Mouse (Mus musculus) lung, embryonic 14.5 days (tissue): ENCODE results near the gene Tmco3. TPM values are rescaled to one million over a fixed set of nuclear protein-coding genes. Genes with fewer than 3 reads are reported as not detected.

Experiments
- ATAC-seq: fragments of 200-750 bp; cut with Nextera tagmentation; 2 replicates; pipeline ENCODE4 v1.8.0; 2017; ENCODE audit warnings: mild to moderate bottlenecking, moderate TSS enrichment, moderate library complexity; ENCODE audit not compliant: insufficient read depth
- DNase-seq: peaks from one replicate; pipeline ENCODE4 v3.0.0-alpha.2; 2015
- H3K27ac ChIP-seq: fragments of 300-500 bp; sonication (generic); 2 replicates; pipeline ENCODE4 v1.5.1; 2014; ENCODE audit warnings: low read depth, mild to moderate bottlenecking, moderate library complexity
- H3K27me3 ChIP-seq: fragments of 300-500 bp; sonication (generic); 2 replicates; pipeline ENCODE4 v1.6.1; 2014; ENCODE audit warnings: low read length, control low read depth; ENCODE audit not compliant: insufficient read depth
- H3K36me3 ChIP-seq: fragments of 300-500 bp; sonication (generic); 2 replicates; pipeline ENCODE4 v1.6.1; 2014; ENCODE audit warnings: control low read depth; ENCODE audit not compliant: insufficient read depth
- H3K4me1 ChIP-seq: fragments of 300-500 bp; sonication (generic); 2 replicates; pipeline ENCODE4 v1.6.1; 2014; ENCODE audit warnings: antibody characterized with exemption, control low read depth; ENCODE audit not compliant: insufficient read depth
- H3K4me2 ChIP-seq: fragments of 300-500 bp; sonication (generic); 2 replicates; pipeline ENCODE4 v1.6.1; 2014; ENCODE audit warnings: mild to moderate bottlenecking
- H3K4me3 ChIP-seq: fragments of 300-500 bp; sonication (generic); 2 replicates; pipeline ENCODE4 v1.5.1; 2014; ENCODE audit warnings: low read depth, low read length
- H3K9ac ChIP-seq: fragments of 300-500 bp; sonication (generic); 2 replicates; pipeline ENCODE4 v1.6.1; 2014
- H3K9me3 ChIP-seq: fragments of 300-500 bp; sonication (generic); 2 replicates; pipeline ENCODE4 v1.6.1; 2016; ENCODE audit warnings: low read depth, low read length, control low read depth
- CTCF ChIP-seq: IDR thresholded peaks from 2 replicates; pipeline ENCODE4 v1.5.1; 2016; ENCODE audit warnings: antibody characterized with exemption, low read depth
- WGBS: fragments of 180-500 bp; shearing (Covaris S2); extraction: QIAGEN DNeasy Blood & Tissue Kit; methylation state at CpG from one replicate; pipeline ENCODE4 v1.1.7; 2014; 5-methylcytosine and 5-hydroxymethylcytosine counted together
- polyA plus RNA-seq: library from polyadenylated mRNA; unstranded; fragments of >200 nt; fragmentation: Nextera tagmentation; extraction: Ambion mirVana; gene quantifications from 2 replicates; pipeline ENCODE4 v1.2.1, GENCODE M21; 2014

Tmco3 gene
- polyA plus RNA-seq, 1 experiment from 2014 or later = 44.0 TPM

DNA sequence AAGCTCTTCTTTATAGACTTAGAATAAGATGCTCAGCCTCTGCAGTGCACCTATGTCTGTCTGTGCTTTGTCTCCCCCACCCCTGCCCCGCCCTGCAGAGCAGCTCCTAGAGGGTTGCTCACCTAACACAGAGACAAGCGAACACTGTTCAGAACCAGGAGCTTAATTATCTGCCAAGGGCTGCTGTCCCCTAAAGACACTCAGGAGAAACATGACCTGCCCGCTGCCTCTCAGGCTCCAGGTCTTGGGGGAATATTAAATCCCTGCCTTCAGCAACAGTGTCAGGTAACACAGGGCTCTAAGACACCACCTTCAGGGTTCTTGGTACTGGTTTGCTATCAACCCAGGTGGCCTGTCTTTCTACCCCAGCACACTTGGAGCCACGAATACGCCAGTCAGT is 34.6 kb upstream of the Tmco3 start:
- DNase-seq (no peak), ATAC-seq (no peak)
- no peak overlapping the region for H3K27ac ChIP-seq
- peaks cover 15% of the 10 kb centered on the region for H3K36me3 ChIP-seq
- H3K4me3 ChIP-seq = no peak overlapping the region
- no peaks in the 10 kb centered on the region for H3K9me3 ChIP-seq
- TF ChIP-seq CTCF = no peak
- WGBS = 69% methylated on average over 5 of the region's 5 CpGs
- no peaks in the 10 kb centered on the region for H3K27me3 ChIP-seq
- no peak overlapping the region for H3K9ac ChIP-seq
- H3K4me2 ChIP-seq = no peak overlapping the region
- H3K4me1 ChIP-seq = no peaks in the 10 kb centered on the region

- Histone ChIP-seq H3K4me1 (no peaks in the 10 kb centered on the region), H3K4me3 (no peak within 1 kb of the TSS), H3K4me2 (no peak within 1 kb of the TSS), H3K36me3 (peaks cover 20% of the 10 kb centered on the region), H3K27me3 (no peaks in the 10 kb centered on the region), H3K9me3 (no peaks in the 10 kb centered on the region), H3K27ac (no peak within 1 kb of the TSS), H3K9ac (no peak within 1 kb of the TSS)
- peak; percentile 78 for DNase-seq
- peak; percentile 69; the same call in 1 of the 2 replicates for ATAC-seq
- WGBS = 32% methylated on average over 8 of the region's 8 CpGs
- TF ChIP-seq CTCF = peak; percentile 82
Measured at GRCm38 (mm10) chr8:13254019-13254418, 34.0 kb upstream of the Tmco3 start, which contains the start of gene Adprhl1. Adprhl1 (minus strand) TSS chr8:13254162.

- ATAC-seq (no peak), DNase-seq (no peak)
- peaks cover 11% of the 10 kb centered on the region; the same call in 1 of the 2 replicates for H3K36me3 ChIP-seq
- no peaks in the 10 kb centered on the region for H3K27me3 ChIP-seq
- no peak overlapping the region for H3K9ac ChIP-seq
- no peak overlapping the region for H3K27ac ChIP-seq
- no peak overlapping the region for H3K4me2 ChIP-seq
- WGBS = 74% methylated on average over 3 of the region's 3 CpGs
- H3K4me3 ChIP-seq = no peak overlapping the region
- TF ChIP-seq CTCF = no peak
- H3K4me1 ChIP-seq = no peaks in the 10 kb centered on the region
- no peaks in the 10 kb centered on the region for H3K9me3 ChIP-seq
Measured at GRCm38 (mm10) chr8:13263376-13263775, 24.6 kb upstream of the Tmco3 start.

DNA sequence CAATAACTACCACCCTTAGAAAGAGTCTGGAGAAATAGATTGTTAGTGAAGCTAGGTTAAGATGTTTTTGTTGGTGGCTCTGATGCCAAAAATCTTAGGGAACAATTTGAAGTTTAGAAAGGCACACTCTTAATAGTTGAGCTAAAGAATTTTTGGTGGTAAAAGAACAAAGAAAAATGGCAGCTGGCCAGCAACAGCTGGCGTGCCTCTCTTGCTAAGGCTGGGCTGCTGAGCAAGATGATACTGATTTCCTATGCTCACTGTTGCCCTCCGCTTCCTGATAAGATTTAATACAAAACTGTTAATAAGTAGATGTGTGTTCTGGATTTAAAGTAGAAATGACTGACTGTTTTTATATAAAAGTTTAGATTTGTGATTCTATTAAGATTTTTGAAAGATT is 20.4 kb upstream of the Tmco3 start:
- DNase-seq = peak; percentile 74
- Histone ChIP-seq H3K36me3 (peaks cover 29% of the 10 kb centered on the region), H3K4me1 (no peaks in the 10 kb centered on the region), H3K27me3 (no peaks in the 10 kb centered on the region), H3K27ac (no peak overlapping the region), H3K9me3 (no peaks in the 10 kb centered on the region), H3K4me3 (no peak overlapping the region), H3K4me2 (no peak overlapping the region), H3K9ac (no peak overlapping the region)
- WGBS = 50% methylated on average over 2 of the region's 2 CpGs
- no peak for ATAC-seq
- no peak for TF ChIP-seq CTCF

GRCm38 (mm10) chr8:13272834-13273233 is 15.2 kb upstream of the Tmco3 start:
- H3K9me3 ChIP-seq = no peaks in the 10 kb centered on the region
- peaks cover 29% of the 10 kb centered on the region for H3K36me3 ChIP-seq
- no peak for DNase-seq
- H3K4me2 ChIP-seq = no peak overlapping the region
- no peaks in the 10 kb centered on the region for H3K27me3 ChIP-seq
- H3K4me1 ChIP-seq = no peaks in the 10 kb centered on the region
- H3K9ac ChIP-seq = no peak overlapping the region
- TF ChIP-seq CTCF = no peak
- 65% methylated on average over 5 of the region's 5 CpGs for WGBS
- no peak overlapping the region for H3K4me3 ChIP-seq
- ATAC-seq = no peak
- H3K27ac ChIP-seq = no peak overlapping the region

DNA sequence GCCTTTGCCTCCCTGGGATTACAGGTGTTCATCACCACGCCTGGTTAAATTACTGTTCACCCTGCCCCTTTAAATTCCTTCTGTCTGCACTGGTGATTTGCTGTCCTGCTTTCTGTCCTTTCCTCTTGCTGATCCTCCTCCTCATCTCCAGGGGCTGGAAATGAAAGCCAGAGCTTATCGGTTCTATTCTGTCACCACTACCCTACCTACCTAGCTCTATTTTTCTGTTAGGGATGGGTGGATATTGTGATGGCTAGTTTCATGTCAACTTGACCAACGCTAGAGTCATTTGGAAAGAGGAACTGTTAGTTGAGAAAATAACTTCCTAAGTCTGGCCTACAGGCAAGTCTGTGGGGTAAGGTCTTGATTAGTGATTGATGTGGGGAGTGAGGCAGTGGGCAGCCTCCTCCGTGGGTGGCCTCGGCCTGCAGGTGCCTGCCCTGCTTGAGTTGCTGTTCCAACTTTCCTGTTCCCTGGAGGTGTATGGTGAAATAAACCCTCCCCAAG is 11.0 kb upstream of the Tmco3 start:
- no peaks in the 10 kb centered on the region for H3K27me3 ChIP-seq
- no peak for TF ChIP-seq CTCF
- H3K27ac ChIP-seq = no peak overlapping the region
- DNase-seq = no peak
- no peak overlapping the region for H3K4me2 ChIP-seq
- no peak for ATAC-seq
- no peaks in the 10 kb centered on the region for H3K9me3 ChIP-seq
- H3K36me3 ChIP-seq = 0 out of 2 replicates have a peak, but pooled peaks cover 3% of the 10 kb centered on the region
- no peak overlapping the region for H3K4me3 ChIP-seq
- WGBS = 75% methylated on average over 5 of the region's 5 CpGs
- no peak overlapping the region for H3K9ac ChIP-seq
- no peaks in the 10 kb centered on the region for H3K4me1 ChIP-seq

DNA sequence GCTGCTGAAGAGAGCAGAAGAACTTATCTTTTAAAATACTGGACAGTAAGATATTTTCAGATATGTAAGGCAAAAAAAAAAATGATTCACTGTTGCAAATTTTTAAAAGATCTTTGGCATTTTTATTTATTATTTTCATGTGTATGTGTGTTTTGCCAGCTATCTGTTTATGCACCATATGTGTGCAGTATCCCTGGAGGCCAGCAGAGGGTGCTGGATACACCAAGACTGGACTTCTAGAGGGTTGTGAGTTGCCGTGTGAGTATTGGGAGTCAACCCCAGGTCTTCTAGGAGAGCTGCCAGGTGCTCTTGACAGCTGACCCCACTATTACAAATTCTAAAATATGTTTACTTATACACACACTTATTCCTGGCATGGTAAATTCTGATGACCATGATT is 4.8 kb upstream of the Tmco3 start:
- DNase-seq (no peak), ATAC-seq (no peak)
- H3K4me1 ChIP-seq = no peaks in the 10 kb centered on the region
- 0 out of 2 replicates have a peak, but pooled peaks cover 3% of the 10 kb centered on the region for H3K36me3 ChIP-seq
- 70% methylated on average over 1 of the region's 1 CpGs for WGBS
- no peak overlapping the region for H3K4me3 ChIP-seq
- H3K27me3 ChIP-seq = no peaks in the 10 kb centered on the region
- H3K4me2 ChIP-seq = no peak overlapping the region
- TF ChIP-seq CTCF = no peak
- H3K9me3 ChIP-seq = no peaks in the 10 kb centered on the region
- H3K27ac ChIP-seq = no peak overlapping the region
- H3K9ac ChIP-seq = no peak overlapping the region
